Mouse (Mus musculus): ENCODE data around the gene Adra1b. TPM values are rescaled to one million over a fixed set of nuclear protein-coding genes. Genes with fewer than 3 reads are reported as not detected.

Gene Adra1b
- polyA plus RNA-seq, 1 experiment from 2014 or later, result 5.8 TPM

Other genes with a start within 250 kb of the Adra1b start
- gene Pwwp2a, start 219.2 kb downstream of the Adra1b start, polyA plus RNA-seq (2015; fragmentation: Nextera tagmentation; extraction: Ambion mirVana), result 8.5 and 10.5 TPM in 2 replicates
- gene Ttc1, start 153.2 kb downstream of the Adra1b start, polyA plus RNA-seq (2015; fragmentation: Nextera tagmentation; extraction: Ambion mirVana), result 24.6 and 29.5 TPM in 2 replicates

Data from liver, embryonic 15.5 days (tissue).